Mouse (Mus musculus) brown adipose tissue, adult 24 weeks (tissue): Measurements from ENCODE around the gene Gm42715. TPM values are rescaled to one million over a fixed set of nuclear protein-coding genes. Genes with fewer than 3 reads are reported as not detected.
A peak's percentile ranks its signal among the peaks of the same experiment; 100 is the strongest.

ENCODE experiments used
- H3K27ac ChIP-seq: fragments of 200-500 bp; replicated peaks from 2 replicates; pipeline ENCODE4 v1.5.1; 2012; ENCODE audit warnings: low read depth, mild to moderate bottlenecking, low read length
- H3K4me1 ChIP-seq: fragments of 200-500 bp; 2 replicates; pipeline ENCODE4 v1.6.1; 2012; ENCODE audit warnings: low read length, mixed read lengths; ENCODE audit not compliant: control insufficient read depth, insufficient read depth, insufficient read length
- H3K4me3 ChIP-seq: fragments of 200-500 bp; 2 replicates; pipeline ENCODE4 v1.5.1; 2012; ENCODE audit warnings: low read depth, mild to moderate bottlenecking, low read length, moderate library complexity; ENCODE audit not compliant: insufficient read depth
- polyA plus RNA-seq: library from polyadenylated mRNA; stranded (reverse); fragments of >200 nt; gene quantifications from 2 replicates; pipeline ENCODE4 v1.2.4, GENCODE M21; 2012; ENCODE audit not compliant: missing spikeins, insufficient read depth, insufficient read length

Gm42715 gene
- polyA plus RNA-seq, 1 experiment = 0.28 TPM

DNA sequence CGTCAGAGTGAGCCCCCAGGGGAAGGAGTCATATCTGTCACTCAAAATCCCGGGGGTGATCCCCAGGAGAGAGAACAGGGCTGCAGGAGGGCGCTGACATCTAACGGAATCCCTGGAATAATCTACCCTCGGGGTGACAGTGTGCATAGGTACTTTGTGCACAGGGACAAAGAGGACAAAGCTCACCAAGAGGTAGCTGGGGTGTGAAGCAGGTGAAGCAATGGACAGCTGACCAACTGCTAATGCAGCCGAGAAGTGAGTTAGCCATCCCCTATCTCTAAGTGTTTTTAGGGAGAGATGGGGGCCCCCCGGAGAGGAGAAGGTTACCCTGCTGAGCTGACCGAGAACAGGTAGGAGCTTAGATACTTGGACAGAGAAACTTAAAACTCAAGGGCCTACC lies 94.7 kb downstream of the Gm42715 start:
- H3K27ac ChIP-seq = peak overlapping the region; percentile 41
- peak overlapping the region; percentile 95 for H3K4me3 ChIP-seq
- peaks cover 7% of the 10 kb centered on the region; the same call in 1 of the 2 replicates for H3K4me1 ChIP-seq

DNA sequence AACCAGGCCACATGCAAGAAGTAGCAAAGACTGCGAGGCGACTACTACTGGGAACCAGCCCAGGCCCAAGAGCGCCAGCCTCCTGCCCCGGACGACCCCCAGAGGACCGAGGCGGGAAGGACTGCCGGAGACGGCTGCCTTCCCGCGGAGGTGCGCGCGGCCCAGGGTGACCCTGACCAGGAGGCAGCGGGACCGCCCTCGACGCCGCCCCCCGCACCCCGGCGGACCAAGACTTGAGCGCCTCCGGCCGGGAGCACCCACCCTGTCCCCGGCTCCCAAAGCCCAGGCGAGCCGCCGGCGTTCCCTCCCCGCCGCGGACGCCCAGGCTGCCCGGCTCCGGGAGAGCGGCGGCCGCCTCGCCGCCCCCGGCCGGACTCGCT lies 95.1 kb downstream of the Gm42715 start:
- Histone ChIP-seq H3K4me1 (peaks cover 7% of the 10 kb centered on the region; the same call in 1 of the 2 replicates), H3K27ac (peak overlapping the region; percentile 41), H3K4me3 (peak overlapping the region; percentile 95)

DNA sequence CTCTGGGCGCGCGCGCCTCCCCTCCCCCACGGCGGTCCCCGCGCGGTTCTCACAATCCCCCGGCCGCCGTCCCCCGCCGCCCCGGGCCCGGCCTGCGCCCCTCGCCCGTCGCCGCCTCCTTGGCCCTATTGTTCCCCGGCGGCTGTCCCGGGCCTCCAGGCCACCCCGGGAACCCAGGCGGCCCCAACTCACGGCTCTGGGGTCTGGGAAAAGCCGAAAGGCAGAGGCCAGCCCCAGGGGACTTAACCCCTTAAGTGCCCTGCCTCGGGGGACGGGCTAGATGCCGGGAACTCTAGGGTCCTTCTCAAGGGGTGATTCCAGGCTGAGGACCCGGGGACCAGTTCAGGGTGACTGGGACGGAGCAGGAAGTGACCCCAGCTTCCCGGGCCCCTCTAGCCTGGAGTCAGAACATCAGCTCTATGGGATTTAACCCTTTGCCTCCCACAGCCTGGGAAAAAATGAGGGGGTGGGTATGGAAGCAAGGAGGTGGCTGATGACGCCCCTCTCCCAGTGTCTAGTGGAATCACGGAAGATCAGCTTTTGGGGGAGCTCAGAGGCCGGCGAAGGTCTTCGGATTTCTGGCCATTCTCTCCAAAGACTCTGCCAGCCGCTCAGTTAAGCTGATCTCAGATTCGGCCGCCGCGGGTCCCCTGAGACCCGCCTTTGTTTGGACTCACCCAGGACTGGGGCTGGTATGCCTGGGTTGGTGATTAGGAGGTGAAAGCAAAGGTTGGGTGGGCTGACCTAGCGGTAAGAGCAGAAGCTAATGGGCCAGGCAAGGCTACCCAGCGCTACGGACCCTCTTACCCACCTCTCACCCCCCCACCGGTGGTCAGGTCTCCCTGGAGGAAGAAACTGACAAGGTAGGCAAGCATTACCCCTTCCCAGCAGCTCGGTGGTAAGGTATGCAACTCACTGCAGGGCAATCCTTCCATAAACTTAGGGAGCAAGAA lies 95.8 kb downstream of the Gm42715 start, which contains the start of gene Zfp629:
Gene Zfp629, minus strand, starts transcription at position 907 of the 953 bp plus-strand sequence.
- peak within 1 kb of the TSS; percentile 95 for H3K4me3 ChIP-seq
- H3K4me1 ChIP-seq = peaks cover 7% of the 10 kb centered on the region; the same call in 1 of the 2 replicates
- peak within 1 kb of the TSS; percentile 73 for H3K27ac ChIP-seq

DNA sequence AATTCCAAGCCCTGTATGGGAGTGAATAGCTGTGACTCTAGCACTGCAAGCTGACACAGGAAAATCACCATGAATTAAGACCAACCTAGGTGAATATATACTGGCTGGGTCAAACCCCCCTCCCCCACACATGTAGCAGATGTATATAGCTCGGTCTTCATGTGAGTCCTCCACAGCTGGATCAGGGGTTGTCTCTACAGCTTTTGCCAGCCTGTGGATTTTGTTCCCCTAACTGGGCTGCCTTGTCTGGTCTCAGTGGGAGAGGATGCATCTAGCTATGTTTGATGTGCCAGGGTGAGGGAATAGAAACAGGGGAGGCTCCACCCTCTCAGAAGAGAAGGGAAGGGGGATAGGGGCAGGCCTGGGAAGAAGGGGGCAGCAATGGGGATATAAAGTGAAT lies 97.0 kb downstream of the Gm42715 start:
- no peak overlapping the region for H3K27ac ChIP-seq
- peaks cover 7% of the 10 kb centered on the region; the same call in 1 of the 2 replicates for H3K4me1 ChIP-seq
- H3K4me3 ChIP-seq = no peak overlapping the region; the same call in 1 of the 2 replicates

Other genes with a start within 250 kb of the Gm42715 start
- gene Sephs2, start 245.5 kb upstream of the Gm42715 start, polyA plus RNA-seq = 125 and 144 TPM in 2 replicates
- gene Itgal, start 223.3 kb upstream of the Gm42715 start, polyA plus RNA-seq = 1.1 and 2.3 TPM in 2 replicates
- gene Zfp768, start 174.0 kb upstream of the Gm42715 start, polyA plus RNA-seq = 26.6 and 27.5 TPM in 2 replicates
- gene Zfp747, start 143.5 kb upstream of the Gm42715 start, polyA plus RNA-seq = 1.5 and 1.8 TPM in 2 replicates
- 1.0 and 1.4 TPM in 2 replicates for gene 9130019O22Rik, start 132.4 kb upstream of the Gm42715 start, polyA plus RNA-seq
- 3.4 and 3.6 TPM in 2 replicates for gene E430018J23Rik, start 126.0 kb upstream of the Gm42715 start, polyA plus RNA-seq
- gene Zfp764, start 112.8 kb upstream of the Gm42715 start, polyA plus RNA-seq = 1.6 and 2.6 TPM in 2 replicates
- gene Zfp688, start 97.5 kb upstream of the Gm42715 start, polyA plus RNA-seq = 4.1 and 6.6 TPM in 2 replicates
- gene Zfp689, start 70.4 kb upstream of the Gm42715 start, polyA plus RNA-seq = 0.40 and 1.3 TPM in 2 replicates
- 26.0 and 27.1 TPM in 2 replicates for gene Prr14, start 60.0 kb upstream of the Gm42715 start, polyA plus RNA-seq
- gene Fbrs, start 40.4 kb upstream of the Gm42715 start, polyA plus RNA-seq = 16.5 and 18.2 TPM in 2 replicates
- 21.6 and 24.7 TPM in 2 replicates for gene Srcap, start 7.6 kb upstream of the Gm42715 start, polyA plus RNA-seq
- 2.0 TPM in 1 of 2 replicates, not detected in the other for gene Tmem265, start 41.8 kb downstream of the Gm42715 start, polyA plus RNA-seq
- gene Phkg2, start 53.8 kb downstream of the Gm42715 start, polyA plus RNA-seq = 15.9 and 17.1 TPM in 2 replicates
- 4.5 and 6.0 TPM in 2 replicates for gene Ccdc189, start 69.0 kb downstream of the Gm42715 start, polyA plus RNA-seq
- 14.7 and 19.4 TPM in 2 replicates for gene Rnf40, start 69.2 kb downstream of the Gm42715 start, polyA plus RNA-seq
- gene Zfp629, start 96.2 kb downstream of the Gm42715 start, polyA plus RNA-seq = 6.6 and 7.5 TPM in 2 replicates
- gene Bcl7c, start 189.3 kb downstream of the Gm42715 start, polyA plus RNA-seq = 15.7 and 17.4 TPM in 2 replicates
- 7.3 and 10.5 TPM in 2 replicates for gene Ctf1, start 193.2 kb downstream of the Gm42715 start, polyA plus RNA-seq
- not detected in 2 replicates for gene Ctf2, start 212.6 kb downstream of the Gm42715 start, polyA plus RNA-seq
- gene Fbxl19, start 225.0 kb downstream of the Gm42715 start, polyA plus RNA-seq = 2.7 and 3.2 TPM in 2 replicates